Mouse (Mus musculus): ENCODE measurements around the gene Agbl4. TPM values are rescaled to one million over a fixed set of nuclear protein-coding genes. Genes with fewer than 3 reads are reported as not detected.

The Agbl4 gene
- total RNA-seq, 1 experiment: not detected

DNA sequence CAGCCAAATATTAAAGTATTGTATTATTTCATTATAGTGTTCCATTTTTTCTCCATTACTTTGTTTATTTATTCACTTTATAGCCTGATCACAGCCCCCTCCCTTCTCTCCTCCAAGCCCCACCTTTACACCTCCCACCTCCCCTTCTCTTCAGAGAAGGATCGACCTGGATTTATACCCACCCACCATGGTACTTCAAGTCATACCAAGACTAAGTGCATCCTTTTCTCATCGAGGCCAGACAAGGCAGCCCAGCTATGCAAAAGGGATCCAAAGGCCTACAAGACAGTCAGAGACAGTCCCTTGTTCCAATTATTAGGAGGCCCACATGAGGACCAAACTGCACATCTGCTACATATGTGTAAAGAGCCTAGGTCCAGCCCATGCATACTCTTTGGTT lies 1122.5 kb downstream of the Agbl4 start:
- H3K9me3 ChIP-seq (ENCODE audit: control insufficient read depth, insufficient read depth, low read depth, low read length): no peaks in the 10 kb centered on the region
- H3K4me3 ChIP-seq (ENCODE audit: insufficient read depth in 1 of 2, low read depth in 1 of 2, low read length in 2 of 2, poor library complexity in 1 of 2, severe bottlenecking in 1 of 2): no peak overlapping the region
- no peak for DNase-seq (ENCODE audit: low read depth, low spot score)
- H3K27ac ChIP-seq (ENCODE audit: insufficient read depth, low read depth, low read length, poor library complexity, severe bottlenecking): no peak overlapping the region
- H3K4me1 ChIP-seq (ENCODE audit: control insufficient read depth in 2 of 2, insufficient read depth in 2 of 2, low read length in 2 of 2, poor library complexity in 1 of 2): no peaks in the 10 kb centered on the region
- no peaks in the 10 kb centered on the region for H3K36me3 ChIP-seq (ENCODE audit: control insufficient read depth, insufficient read depth, low read length, poor library complexity, severe bottlenecking)
- TF ChIP-seq CHD2 (IDR thresholded peaks at IDR 0.05; ENCODE audit: low read depth, low read length) (no peak), ZNF384 (IDR thresholded peaks at IDR 0.05; ENCODE audit: low read depth, low read length) (no peak), MAFK (IDR thresholded peaks at IDR 0.05; ENCODE audit: insufficient read depth, low read depth, low read length) (no peak), HCFC1 (IDR thresholded peaks at IDR 0.05; ENCODE audit: borderline replicate concordance, insufficient read depth, low read length) (no peak), ZC3H11A (IDR thresholded peaks at IDR 0.05; ENCODE audit: borderline replicate concordance, low read depth, low read length) (no peak)
- H3K9ac ChIP-seq (ENCODE audit: insufficient read depth, low read depth, low read length, poor library complexity, severe bottlenecking): no peak overlapping the region
- in situ Hi-C loops (cut with MboI; ENCODE audit: low sequenced_read_pairs in 2 of 2, unreplicated experiment in 2 of 2): no loop called here

DNA sequence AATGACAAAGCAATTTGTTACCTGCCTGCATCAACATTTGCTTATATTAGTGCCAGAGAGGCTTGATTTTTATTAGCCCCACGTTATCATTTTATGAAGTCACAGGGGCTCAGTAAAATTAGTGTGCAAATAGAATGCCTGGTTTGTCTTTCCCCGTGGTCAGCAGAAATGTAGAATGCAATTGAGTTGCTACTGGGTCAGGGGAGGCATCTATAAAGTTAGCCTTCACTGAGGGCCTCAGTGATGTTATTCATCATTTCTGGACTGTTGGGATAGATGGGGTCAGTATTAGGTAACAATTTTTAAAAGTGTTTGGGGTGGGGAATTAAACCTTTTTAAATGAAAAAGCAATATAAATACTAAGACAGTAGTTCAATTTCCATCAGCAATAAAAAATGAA lies 1125.5 kb downstream of the Agbl4 start:
- Histone ChIP-seq H3K27ac (ENCODE audit: insufficient read depth, low read depth, low read length, poor library complexity, severe bottlenecking) (no peak overlapping the region), H3K4me3 (ENCODE audit: insufficient read depth in 1 of 2, low read depth in 1 of 2, low read length in 2 of 2, poor library complexity in 1 of 2, severe bottlenecking in 1 of 2) (no peak overlapping the region), H3K4me1 (ENCODE audit: control insufficient read depth in 2 of 2, insufficient read depth in 2 of 2, low read length in 2 of 2, poor library complexity in 1 of 2) (no peaks in the 10 kb centered on the region), H3K36me3 (ENCODE audit: control insufficient read depth, insufficient read depth, low read length, poor library complexity, severe bottlenecking) (no peaks in the 10 kb centered on the region), H3K9ac (ENCODE audit: insufficient read depth, low read depth, low read length, poor library complexity, severe bottlenecking) (no peak overlapping the region), H3K9me3 (ENCODE audit: control insufficient read depth, insufficient read depth, low read depth, low read length) (no peaks in the 10 kb centered on the region)
- DNase-seq (ENCODE audit: low read depth, low spot score): no peak
- no peak for TF ChIP-seq CHD2 (IDR thresholded peaks at IDR 0.05; ENCODE audit: low read depth, low read length)
- no peak for TF ChIP-seq ZC3H11A (IDR thresholded peaks at IDR 0.05; ENCODE audit: borderline replicate concordance, low read depth, low read length)
- no peak for TF ChIP-seq HCFC1 (IDR thresholded peaks at IDR 0.05; ENCODE audit: borderline replicate concordance, insufficient read depth, low read length)
- TF ChIP-seq MAFK (IDR thresholded peaks at IDR 0.05; ENCODE audit: insufficient read depth, low read depth, low read length): no peak
- TF ChIP-seq ZNF384 (IDR thresholded peaks at IDR 0.05; ENCODE audit: low read depth, low read length): no peak
- in situ Hi-C loops (cut with MboI; ENCODE audit: low sequenced_read_pairs in 2 of 2, unreplicated experiment in 2 of 2): no loop called here

DNA sequence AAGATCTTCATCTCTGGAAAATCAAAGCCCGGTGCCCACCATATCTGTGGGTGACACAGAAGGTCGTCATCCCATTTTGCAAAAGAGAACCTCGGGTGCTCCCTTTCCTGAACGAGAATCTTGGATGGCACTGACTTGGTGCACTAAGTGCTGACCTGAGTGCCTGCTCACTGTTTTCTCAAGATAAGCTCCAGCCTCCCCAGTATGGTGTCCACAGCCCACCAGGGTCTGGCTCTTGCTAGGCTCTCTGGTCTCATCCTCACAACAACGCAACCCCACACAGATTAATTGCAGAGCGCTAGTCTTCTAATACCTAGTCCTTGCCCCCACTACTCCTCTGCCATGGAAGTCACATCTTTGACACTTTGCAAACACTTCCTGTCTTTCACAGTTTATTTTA lies 1131.5 kb downstream of the Agbl4 start:
- no peak overlapping the region for H3K27ac ChIP-seq (ENCODE audit: insufficient read depth, low read depth, low read length, poor library complexity, severe bottlenecking)
- H3K4me3 ChIP-seq (ENCODE audit: insufficient read depth in 1 of 2, low read depth in 1 of 2, low read length in 2 of 2, poor library complexity in 1 of 2, severe bottlenecking in 1 of 2): no peak overlapping the region
- TF ChIP-seq MAFK (IDR thresholded peaks at IDR 0.05; ENCODE audit: insufficient read depth, low read depth, low read length): no peak
- TF ChIP-seq HCFC1 (IDR thresholded peaks at IDR 0.05; ENCODE audit: borderline replicate concordance, insufficient read depth, low read length): no peak
- no peak for TF ChIP-seq CHD2 (IDR thresholded peaks at IDR 0.05; ENCODE audit: low read depth, low read length)
- TF ChIP-seq ZNF384 (IDR thresholded peaks at IDR 0.05; ENCODE audit: low read depth, low read length): no peak
- no peak for TF ChIP-seq ZC3H11A (IDR thresholded peaks at IDR 0.05; ENCODE audit: borderline replicate concordance, low read depth, low read length)
- in situ Hi-C loops (cut with MboI; ENCODE audit: low sequenced_read_pairs in 2 of 2, unreplicated experiment in 2 of 2): no loop called here
- H3K36me3 ChIP-seq (ENCODE audit: control insufficient read depth, insufficient read depth, low read length, poor library complexity, severe bottlenecking): no peaks in the 10 kb centered on the region
- no peak overlapping the region for H3K9ac ChIP-seq (ENCODE audit: insufficient read depth, low read depth, low read length, poor library complexity, severe bottlenecking)
- no peak for DNase-seq (ENCODE audit: low read depth, low spot score)
- no peaks in the 10 kb centered on the region for H3K9me3 ChIP-seq (ENCODE audit: control insufficient read depth, insufficient read depth, low read depth, low read length)
- H3K4me1 ChIP-seq (ENCODE audit: control insufficient read depth in 2 of 2, insufficient read depth in 2 of 2, low read length in 2 of 2, poor library complexity in 1 of 2): no peaks in the 10 kb centered on the region

DNA sequence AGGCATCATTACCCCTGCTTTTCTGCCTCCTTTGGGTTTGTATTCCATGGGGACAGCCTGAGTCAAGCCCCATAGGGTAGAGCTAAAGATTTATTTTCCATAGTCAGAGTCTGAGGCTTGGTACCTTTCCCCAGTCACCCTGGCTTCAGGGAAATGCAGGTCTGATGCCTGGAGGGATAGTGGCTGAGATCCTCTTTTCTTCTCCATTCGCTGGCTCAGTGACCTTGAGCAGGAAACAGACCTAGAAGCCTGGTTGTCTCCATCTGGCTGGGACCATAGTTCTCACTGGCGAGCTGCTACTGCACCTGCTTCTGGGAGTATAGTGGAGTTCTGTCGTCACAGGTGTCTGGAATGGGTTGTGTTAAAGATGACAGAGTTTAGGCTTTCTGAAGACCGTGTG lies 1132.5 kb downstream of the Agbl4 start:
- no peak for DNase-seq (ENCODE audit: low read depth, low spot score)
- Histone ChIP-seq H3K36me3 (ENCODE audit: control insufficient read depth, insufficient read depth, low read length, poor library complexity, severe bottlenecking) (no peaks in the 10 kb centered on the region), H3K4me1 (ENCODE audit: control insufficient read depth in 2 of 2, insufficient read depth in 2 of 2, low read length in 2 of 2, poor library complexity in 1 of 2) (no peaks in the 10 kb centered on the region), H3K9ac (ENCODE audit: insufficient read depth, low read depth, low read length, poor library complexity, severe bottlenecking) (no peak overlapping the region), H3K27ac (ENCODE audit: insufficient read depth, low read depth, low read length, poor library complexity, severe bottlenecking) (no peak overlapping the region), H3K4me3 (ENCODE audit: insufficient read depth in 1 of 2, low read depth in 1 of 2, low read length in 2 of 2, poor library complexity in 1 of 2, severe bottlenecking in 1 of 2) (no peak overlapping the region), H3K9me3 (ENCODE audit: control insufficient read depth, insufficient read depth, low read depth, low read length) (no peaks in the 10 kb centered on the region)
- TF ChIP-seq ZC3H11A (IDR thresholded peaks at IDR 0.05; ENCODE audit: borderline replicate concordance, low read depth, low read length) (no peak), CHD2 (IDR thresholded peaks at IDR 0.05; ENCODE audit: low read depth, low read length) (no peak), ZNF384 (IDR thresholded peaks at IDR 0.05; ENCODE audit: low read depth, low read length) (no peak), MAFK (IDR thresholded peaks at IDR 0.05; ENCODE audit: insufficient read depth, low read depth, low read length) (no peak), HCFC1 (IDR thresholded peaks at IDR 0.05; ENCODE audit: borderline replicate concordance, insufficient read depth, low read length) (no peak)
- in situ Hi-C loops (cut with MboI; ENCODE audit: low sequenced_read_pairs in 2 of 2, unreplicated experiment in 2 of 2): no loop called here

DNA sequence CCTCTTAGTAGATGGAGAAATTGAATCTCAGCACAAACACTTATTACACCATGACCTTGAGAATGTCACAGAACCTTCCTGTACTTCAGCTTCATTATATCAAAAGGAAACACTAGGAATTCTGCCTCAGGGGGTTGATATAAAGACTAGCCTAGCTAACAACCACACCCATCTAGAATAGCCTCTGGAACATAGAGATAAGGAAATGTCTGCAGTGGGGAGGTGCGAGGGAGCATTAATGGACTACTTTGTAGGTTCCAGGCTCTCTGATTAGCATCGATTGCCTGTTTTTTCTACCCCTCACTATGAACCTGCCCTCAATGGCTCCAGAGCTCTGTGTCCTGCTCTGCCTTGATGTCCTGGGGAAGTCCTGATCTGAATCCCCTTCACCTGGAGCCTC lies 1133.1 kb downstream of the Agbl4 start:
- H3K4me3 ChIP-seq (ENCODE audit: insufficient read depth in 1 of 2, low read depth in 1 of 2, low read length in 2 of 2, poor library complexity in 1 of 2, severe bottlenecking in 1 of 2): no peak overlapping the region
- no peaks in the 10 kb centered on the region for H3K9me3 ChIP-seq (ENCODE audit: control insufficient read depth, insufficient read depth, low read depth, low read length)
- DNase-seq (ENCODE audit: low read depth, low spot score): no peak
- H3K36me3 ChIP-seq (ENCODE audit: control insufficient read depth, insufficient read depth, low read length, poor library complexity, severe bottlenecking): no peaks in the 10 kb centered on the region
- H3K9ac ChIP-seq (ENCODE audit: insufficient read depth, low read depth, low read length, poor library complexity, severe bottlenecking): no peak overlapping the region
- H3K4me1 ChIP-seq (ENCODE audit: control insufficient read depth in 2 of 2, insufficient read depth in 2 of 2, low read length in 2 of 2, poor library complexity in 1 of 2): no peaks in the 10 kb centered on the region
- no peak overlapping the region for H3K27ac ChIP-seq (ENCODE audit: insufficient read depth, low read depth, low read length, poor library complexity, severe bottlenecking)
- in situ Hi-C loops (cut with MboI; ENCODE audit: low sequenced_read_pairs in 2 of 2, unreplicated experiment in 2 of 2): no loop called here
- TF ChIP-seq ZNF384 (IDR thresholded peaks at IDR 0.05; ENCODE audit: low read depth, low read length) (no peak), CHD2 (IDR thresholded peaks at IDR 0.05; ENCODE audit: low read depth, low read length) (no peak), HCFC1 (IDR thresholded peaks at IDR 0.05; ENCODE audit: borderline replicate concordance, insufficient read depth, low read length) (no peak), ZC3H11A (IDR thresholded peaks at IDR 0.05; ENCODE audit: borderline replicate concordance, low read depth, low read length) (no peak), MAFK (IDR thresholded peaks at IDR 0.05; ENCODE audit: insufficient read depth, low read depth, low read length) (no peak)

Data from ES-E14 (cell line).